Mouse (Mus musculus): Measurements from ENCODE around the gene Gli1.

DNA sequence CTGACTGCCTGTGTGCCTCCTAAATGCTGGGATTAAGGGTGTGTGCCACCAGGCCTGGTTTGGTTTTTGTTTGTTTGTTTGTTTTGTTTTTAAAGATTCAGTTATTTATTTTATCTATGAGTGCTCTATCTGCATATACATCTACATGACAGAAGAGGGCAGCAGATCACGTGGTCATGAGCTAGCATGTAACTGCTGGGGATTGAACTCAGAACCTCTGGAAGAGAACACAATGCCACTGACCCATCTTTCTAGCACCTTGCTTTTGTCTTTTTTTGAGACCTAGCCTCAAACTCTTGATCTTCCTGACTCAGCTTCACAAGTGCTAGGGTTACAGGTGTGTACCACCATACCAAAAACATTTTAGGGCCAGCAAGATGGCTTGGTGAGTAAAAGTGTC is 6.5 kb downstream of the Gli1 start:
- no peak for TF ChIP-seq EP300 (IDR thresholded peaks at IDR 0.05; ENCODE audit: insufficient read depth, low read depth, low read length)
- peak; percentile 25 for TF ChIP-seq CTCF (IDR thresholded peaks at IDR 0.05)
- TF ChIP-seq POLR2A (IDR thresholded peaks at IDR 0.05; ENCODE audit: insufficient read depth, low read depth, low read length), result no peak

Data from heart, adult 2 months (tissue).